Mouse (Mus musculus): ENCODE data around the gene Snx1.

GRCm38 (mm10) chr9:66116890-66117289 lies 9.5 kb downstream of the Snx1 start:
- TF ChIP-seq MAFK (IDR thresholded peaks at IDR 0.05; ENCODE audit: insufficient read depth, low read depth, low read length) (no peak), HCFC1 (IDR thresholded peaks at IDR 0.05; ENCODE audit: borderline replicate concordance, insufficient read depth, low read length) (no peak), CHD2 (IDR thresholded peaks at IDR 0.05; ENCODE audit: low read depth, low read length) (no peak), ZNF384 (IDR thresholded peaks at IDR 0.05; ENCODE audit: low read depth, low read length) (no peak), ZC3H11A (IDR thresholded peaks at IDR 0.05; ENCODE audit: borderline replicate concordance, low read depth, low read length) (no peak)

Data from ES-E14 (cell line).